Comparison of ENCODE assay signal across 10 mouse cellular contexts in genomic region chr1:45864564-45865014, GRCm38 (mm10). TPM values are rescaled to one million over a fixed set of nuclear protein-coding genes. Genes with fewer than 3 reads are reported as not detected.
DNase-seq lines count a peak whose midpoint lies in the region; ATAC-seq lines count a peak whose summit lies in the region.
"Had no signal": no experiment of that assay in that cellular context is flagged by ENCODE, and none has a peak within 500 bp of the region (broad histone marks: within the 10 kb centered on the region; RNA-seq: fewer than 3 reads in every experiment).

No protein-coding gene starts in this region.

- no peak overlapping the region for H3K4me3 ChIP-seq in liver, embryonic 16.5 days (ENCODE audit: low read depth, low read length)
- no peak overlapping the region for H3K4me3 ChIP-seq in heart, embryonic 14.5 days (ENCODE audit: control insufficient read depth in 1 of 2, insufficient read depth in 1 of 2, low read depth in 1 of 2, low read length in 2 of 2)
- H3K4me3 ChIP-seq in midbrain, embryonic 11.5 days (ENCODE audit: low read depth, low read length), result no peak overlapping the region

- no peak for ATAC-seq in liver, embryonic 16.5 days (ENCODE audit: low read depth)
- no peak for ATAC-seq in heart, embryonic 14.5 days (ENCODE audit: insufficient number of reproducible peaks, insufficient read depth, low FRiP score, low read depth)
- no peak for ATAC-seq in midbrain, embryonic 11.5 days (ENCODE audit: low FRiP score)

- H3K36me3 ChIP-seq in liver, embryonic 16.5 days (ENCODE audit: control insufficient read depth, insufficient read depth), result no peaks in the 10 kb centered on the region
- H3K36me3 ChIP-seq in heart, embryonic 14.5 days (ENCODE audit: control insufficient read depth, insufficient read depth, low read length), result no peaks in the 10 kb centered on the region
- H3K36me3 ChIP-seq in midbrain, embryonic 11.5 days (ENCODE audit: control insufficient read depth, insufficient read depth, low read length), result no peaks in the 10 kb centered on the region

- H3K27ac ChIP-seq in liver, embryonic 16.5 days (ENCODE audit: low read length), result peak overlapping the region; percentile 45; the same call in 1 of the 2 replicates
- peak overlapping the region; percentile 3 to 39; a peak in 2 of 4 replicates for H3K27ac ChIP-seq in heart, embryonic 14.5 days (replicated peaks in 1 of 2; ENCODE audit: control insufficient read depth in 1 of 2, insufficient read depth in 1 of 2, low read depth in 2 of 2, low read length in 2 of 2)
- no peak overlapping the region for H3K27ac ChIP-seq in midbrain, embryonic 11.5 days (ENCODE audit: low read depth, low read length)

- H3K4me2 ChIP-seq in liver, embryonic 16.5 days (ENCODE audit: low read depth, low read length), result no peak overlapping the region
- H3K4me2 ChIP-seq in heart, embryonic 14.5 days (ENCODE audit: low read length), result no peak overlapping the region
- H3K4me2 ChIP-seq in midbrain, embryonic 11.5 days, result no peak overlapping the region

- no peak overlapping the region for H3K9ac ChIP-seq in liver, embryonic 16.5 days (ENCODE audit: low read depth, low read length)
- H3K9ac ChIP-seq in heart, embryonic 14.5 days (ENCODE audit: low read length), result no peak overlapping the region
- H3K9ac ChIP-seq in midbrain, embryonic 11.5 days (ENCODE audit: low read length), result no peak overlapping the region

- H3K27me3 ChIP-seq in liver, embryonic 16.5 days (ENCODE audit: control insufficient read depth, insufficient read depth, low read depth, low read length), result no peaks in the 10 kb centered on the region
- H3K27me3 ChIP-seq in heart, embryonic 14.5 days (ENCODE audit: control insufficient read depth, insufficient read depth, low read length), result no peaks in the 10 kb centered on the region
- H3K27me3 ChIP-seq in midbrain, embryonic 11.5 days (ENCODE audit: control insufficient read depth, insufficient read depth, low read length), result no peaks in the 10 kb centered on the region

- peaks cover 8% of the 10 kb centered on the region; the same call in 1 of the 2 replicates for H3K4me1 ChIP-seq in liver, embryonic 16.5 days (ENCODE audit: control insufficient read depth, low read depth, low read length)
- H3K4me1 ChIP-seq in heart, embryonic 14.5 days (ENCODE audit: control insufficient read depth in 2 of 2, insufficient read depth in 2 of 2, low read length in 2 of 2), result peaks cover 12 to 45% of the 10 kb centered on the region in 2 experiments
- H3K4me1 ChIP-seq in midbrain, embryonic 11.5 days (ENCODE audit: control insufficient read depth, insufficient read depth, low read length), result no peaks in the 10 kb centered on the region

- WGBS in liver, embryonic 16.5 days (ENCODE audit: insufficient replicate concordance), result 56% methylated on average over 4 of the region's 4 CpGs
- WGBS in heart, embryonic 14.5 days, result 43% methylated on average over 4 of the region's 4 CpGs
- WGBS in midbrain, embryonic 11.5 days, result 72% methylated on average over 4 of the region's 4 CpGs

- H3K9me3 ChIP-seq in liver, embryonic 16.5 days (replicated peaks; ENCODE audit: control insufficient read depth, low read length), result peaks cover 3% of the 10 kb centered on the region; the same call in 1 of the 2 replicates
- no peaks in the 10 kb centered on the region for H3K9me3 ChIP-seq in heart, embryonic 14.5 days (ENCODE audit: control insufficient read depth, low read length)
- H3K9me3 ChIP-seq in midbrain, embryonic 11.5 days (ENCODE audit: control insufficient read depth, low read length), result no peaks in the 10 kb centered on the region; the same call in 1 of the 2 replicates

- DNase-seq in liver, result no peak
- peak; percentile 57 to 68 for DNase-seq in kidney, postnatal 4 days
- no peak for DNase-seq in cerebellum, adult 11 months
- no peak for DNase-seq in right cerebral cortex, adult 2 months (ENCODE audit: low spot score in 2 of 2)
- DNase-seq in right cerebral cortex, postnatal 25 days, result no peak
- no peak for DNase-seq in midbrain, embryonic 11.5 days (ENCODE audit: low spot score, missing footprints)

RNA-seq across cellular contexts. Expression of gene Gm5269, which starts 25.5 kb away (rescaled TPM):
- polyA plus RNA-seq in liver, embryonic 16.5 days (2015; fragmentation: Nextera tagmentation; extraction: Ambion mirVana), result 0.15 and 0.63 TPM in 2 replicates
- not detected in 2 replicates for polyA plus RNA-seq in heart, embryonic 14.5 days (2014; fragmentation: Nextera tagmentation; extraction: Ambion mirVana)
- not detected in 2 replicates for polyA plus RNA-seq in midbrain, embryonic 11.5 days (2014; fragmentation: Nextera tagmentation; extraction: Ambion mirVana)
- polyA plus RNA-seq: cortical plate, adult 2 months; midbrain, postnatal 0 days had no signal

Comparison
In these comparisons a context has a peak if more than half of its experiments do, and no peak if none do; other contexts are left out.
1. DNase-seq: peak in kidney, postnatal 4 days (2 of 2); none in liver (single experiment), cerebellum, adult 11 months (single experiment), right cerebral cortex, adult 2 months (0 of 2), right cerebral cortex, postnatal 25 days (single experiment) and midbrain, embryonic 11.5 days (single experiment).